Mouse (Mus musculus): ENCODE measurements around the gene Plekhs1. TPM values are rescaled to one million over a fixed set of nuclear protein-coding genes. Genes with fewer than 3 reads are reported as not detected.
A peak's percentile ranks its signal among the peaks of the same experiment; 100 is the strongest.

Plekhs1 gene
- polyA plus RNA-seq, 1 experiment from 2014 or later: 1.0 TPM

- Histone ChIP-seq H3K9ac (no peak overlapping the region), H3K4me2 (no peak overlapping the region), H3K27ac (ENCODE audit: low read depth) (no peak overlapping the region), H3K36me3 (ENCODE audit: insufficient read depth) (no peaks in the 10 kb centered on the region), H3K4me3 (ENCODE audit: low read depth, low read length) (no peak overlapping the region), H3K4me1 (ENCODE audit: insufficient read depth) (no peaks in the 10 kb centered on the region), H3K27me3 (ENCODE audit: insufficient read depth, low read length) (no peaks in the 10 kb centered on the region), H3K9me3 (ENCODE audit: low read depth, low read length) (no peaks in the 10 kb centered on the region)
- TF ChIP-seq CTCF (IDR thresholded peaks at IDR 0.05; ENCODE audit: low read depth): no peak
- 77% methylated on average over 10 of the region's 10 CpGs for WGBS
- DNase-seq (no peak), ATAC-seq (ENCODE audit: insufficient read depth) (no peak)
Observed at GRCm38 (mm10) chr19:56471934-56472333, 10.5 kb downstream of the Plekhs1 start.

GRCm38 (mm10) chr19:56474869-56475550 lies 13.6 kb downstream of the Plekhs1 start:
- Histone ChIP-seq H3K4me2 (peak overlapping the region; percentile 35), H3K9me3 (ENCODE audit: low read depth, low read length) (no peaks in the 10 kb centered on the region), H3K9ac (no peak overlapping the region), H3K27me3 (ENCODE audit: insufficient read depth, low read length) (no peaks in the 10 kb centered on the region), H3K4me3 (ENCODE audit: low read depth, low read length) (no peak overlapping the region), H3K36me3 (ENCODE audit: insufficient read depth) (no peaks in the 10 kb centered on the region), H3K27ac (ENCODE audit: low read depth) (no peak overlapping the region), H3K4me1 (ENCODE audit: insufficient read depth) (no peaks in the 10 kb centered on the region)
- ATAC-seq (ENCODE audit: insufficient read depth) (peak; percentile 54; the same call in 1 of the 2 replicates), DNase-seq (peak; percentile 79)
- 47% methylated on average over 19 of the region's 19 CpGs for WGBS
- TF ChIP-seq CTCF (IDR thresholded peaks at IDR 0.05; ENCODE audit: low read depth): no peak

GRCm38 (mm10) chr19:56476546-56476945 lies 15.1 kb downstream of the Plekhs1 start:
- DNase-seq (no peak), ATAC-seq (ENCODE audit: insufficient read depth) (no peak)
- no peak overlapping the region for H3K27ac ChIP-seq (ENCODE audit: low read depth)
- no peaks in the 10 kb centered on the region for H3K36me3 ChIP-seq (ENCODE audit: insufficient read depth)
- 68% methylated on average over 2 of the region's 2 CpGs for WGBS
- H3K4me3 ChIP-seq (ENCODE audit: low read depth, low read length): no peak overlapping the region
- no peak overlapping the region for H3K4me2 ChIP-seq
- H3K9me3 ChIP-seq (ENCODE audit: low read depth, low read length): no peaks in the 10 kb centered on the region
- no peaks in the 10 kb centered on the region for H3K4me1 ChIP-seq (ENCODE audit: insufficient read depth)
- no peak overlapping the region for H3K9ac ChIP-seq
- no peaks in the 10 kb centered on the region for H3K27me3 ChIP-seq (ENCODE audit: insufficient read depth, low read length)
- no peak for TF ChIP-seq CTCF (IDR thresholded peaks at IDR 0.05; ENCODE audit: low read depth)

GRCm38 (mm10) chr19:56477253-56477652 lies 15.8 kb downstream of the Plekhs1 start:
- 75% methylated on average over 5 of the region's 5 CpGs for WGBS
- no peak overlapping the region for H3K4me2 ChIP-seq

GRCm38 (mm10) chr19:56477832-56478231 lies 16.4 kb downstream of the Plekhs1 start:
- Histone ChIP-seq H3K9me3 (ENCODE audit: low read depth, low read length) (no peaks in the 10 kb centered on the region), H3K27me3 (ENCODE audit: insufficient read depth, low read length) (no peaks in the 10 kb centered on the region), H3K4me2 (no peak overlapping the region), H3K27ac (ENCODE audit: low read depth) (no peak overlapping the region), H3K4me1 (ENCODE audit: insufficient read depth) (no peaks in the 10 kb centered on the region), H3K4me3 (ENCODE audit: low read depth, low read length) (no peak overlapping the region), H3K9ac (no peak overlapping the region), H3K36me3 (ENCODE audit: insufficient read depth) (no peaks in the 10 kb centered on the region)
- TF ChIP-seq CTCF (IDR thresholded peaks at IDR 0.05; ENCODE audit: low read depth): no peak
- ATAC-seq (ENCODE audit: insufficient read depth): no peak
- no peak for DNase-seq
- 62% methylated on average over 3 of the region's 3 CpGs for WGBS

More at GRCm38 (mm10) chr19:56477253-56477652, 15.8 kb downstream of the Plekhs1 start:
- no peak overlapping the region for H3K4me3 ChIP-seq (ENCODE audit: low read depth, low read length)
- no peak for TF ChIP-seq CTCF (IDR thresholded peaks at IDR 0.05; ENCODE audit: low read depth)
- ATAC-seq (ENCODE audit: insufficient read depth): no peak
- H3K36me3 ChIP-seq (ENCODE audit: insufficient read depth): no peaks in the 10 kb centered on the region
- no peak overlapping the region for H3K27ac ChIP-seq (ENCODE audit: low read depth)
- no peaks in the 10 kb centered on the region for H3K27me3 ChIP-seq (ENCODE audit: insufficient read depth, low read length)
- DNase-seq: no peak
- H3K9ac ChIP-seq: no peak overlapping the region
- H3K4me1 ChIP-seq (ENCODE audit: insufficient read depth): no peaks in the 10 kb centered on the region
- H3K9me3 ChIP-seq (ENCODE audit: low read depth, low read length): no peaks in the 10 kb centered on the region

- Histone ChIP-seq H3K36me3 (ENCODE audit: insufficient read depth) (no peaks in the 10 kb centered on the region), H3K4me3 (ENCODE audit: low read depth, low read length) (no peak overlapping the region), H3K4me1 (ENCODE audit: insufficient read depth) (peaks cover 13% of the 10 kb centered on the region), H3K27me3 (ENCODE audit: insufficient read depth, low read length) (no peaks in the 10 kb centered on the region), H3K27ac (ENCODE audit: low read depth) (no peak overlapping the region), H3K9me3 (ENCODE audit: low read depth, low read length) (no peaks in the 10 kb centered on the region), H3K9ac (no peak overlapping the region), H3K4me2 (no peak overlapping the region)
- DNase-seq: peak; percentile 36
- TF ChIP-seq CTCF (IDR thresholded peaks at IDR 0.05; ENCODE audit: low read depth): no peak
- ATAC-seq (ENCODE audit: insufficient read depth): no peak
- 73% methylated on average over 13 of the region's 13 CpGs for WGBS
Observed at GRCm38 (mm10) chr19:56484630-56485375, 23.4 kb downstream of the Plekhs1 start.
